Mouse (Mus musculus) cerebellum, postnatal 25 days (tissue): ENCODE results near the gene Foxp1.

Source experiments
- DNase-seq, 2 experiments: peaks; one replicate each; pipeline ENCODE4 v3.0.0; 2021; ENCODE audit warnings: mixed read lengths in 2 of 2

Gene Foxp1

GRCm38 (mm10) chr6:99168727-99169126 lies 353.8 kb downstream of the Foxp1 start:
- no peak for DNase-seq

GRCm38 (mm10) chr6:99167001-99167400 lies 355.5 kb downstream of the Foxp1 start:
- no peak for DNase-seq

GRCm38 (mm10) chr6:99166169-99166568 lies 356.4 kb downstream of the Foxp1 start:
- no peak for DNase-seq

GRCm38 (mm10) chr6:99164760-99165159 lies 357.8 kb downstream of the Foxp1 start:
- no peak for DNase-seq

GRCm38 (mm10) chr6:99162716-99163115 lies 359.8 kb downstream of the Foxp1 start:
- DNase-seq = no peak

GRCm38 (mm10) chr6:99160348-99160693 lies 362.2 kb downstream of the Foxp1 start:
- DNase-seq = no peak

GRCm38 (mm10) chr6:99159452-99160347 lies 362.8 kb downstream of the Foxp1 start:
- peak in 1 of 2 experiments; percentile 12 for DNase-seq

- no peak for DNase-seq
Observed at GRCm38 (mm10) chr6:99153682-99154081, 368.8 kb downstream of the Foxp1 start.

- DNase-seq = no peak
Observed at GRCm38 (mm10) chr6:99146400-99146905, 376.1 kb downstream of the Foxp1 start.

- DNase-seq = no peak
Observed at GRCm38 (mm10) chr6:99145033-99145432, 377.5 kb downstream of the Foxp1 start.

GRCm38 (mm10) chr6:99143756-99144036 lies 378.8 kb downstream of the Foxp1 start:
- no peak for DNase-seq

- no peak for DNase-seq
Observed at GRCm38 (mm10) chr6:99142900-99143755, 379.4 kb downstream of the Foxp1 start.

GRCm38 (mm10) chr6:99138041-99138440 lies 384.5 kb downstream of the Foxp1 start:
- DNase-seq = no peak

GRCm38 (mm10) chr6:99137071-99137470 lies 385.4 kb downstream of the Foxp1 start:
- no peak for DNase-seq

GRCm38 (mm10) chr6:99135938-99136729 lies 386.4 kb downstream of the Foxp1 start:
- DNase-seq = no peak

GRCm38 (mm10) chr6:99131815-99132214 lies 390.7 kb downstream of the Foxp1 start:
- DNase-seq = no peak

- DNase-seq = no peak
Observed at GRCm38 (mm10) chr6:99130758-99131410, 391.6 kb downstream of the Foxp1 start.

GRCm38 (mm10) chr6:99126717-99127116 lies 395.8 kb downstream of the Foxp1 start:
- no peak for DNase-seq

- DNase-seq = no peak
Observed at GRCm38 (mm10) chr6:99120776-99121766, 401.4 kb downstream of the Foxp1 start.

GRCm38 (mm10) chr6:99118534-99118933 lies 404.0 kb downstream of the Foxp1 start:
- no peak for DNase-seq

- no peak for DNase-seq
Observed at GRCm38 (mm10) chr6:99117411-99117810, 405.1 kb downstream of the Foxp1 start.
